Mouse (Mus musculus): ENCODE data around the gene Pdpk1. TPM values are rescaled to one million over a fixed set of nuclear protein-coding genes. Genes with fewer than 3 reads are reported as not detected.

The Pdpk1 gene
- polyA plus RNA-seq, 1 experiment from 2014 or later: 71.3 TPM

DNA sequence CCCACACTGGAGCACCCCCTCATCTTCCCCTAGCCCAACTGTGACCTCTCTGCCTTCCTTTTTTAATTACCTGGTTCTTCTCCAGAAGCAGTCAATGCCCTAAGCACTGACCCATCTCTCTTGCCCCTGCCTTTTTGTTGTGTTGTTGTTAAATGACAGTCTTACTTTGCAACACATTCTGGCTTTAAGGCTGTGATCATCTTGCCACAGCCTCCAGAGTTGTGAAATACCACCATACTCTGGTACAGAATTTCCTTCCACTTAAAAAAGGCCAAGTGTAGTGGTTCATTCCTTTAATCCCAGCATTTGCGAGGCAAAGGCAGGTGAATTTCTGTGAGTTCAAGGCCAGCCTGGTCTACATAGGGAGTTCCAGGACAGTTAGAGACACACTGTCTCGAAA is 40.2 kb upstream of the Pdpk1 start:
- no peak for ATAC-seq (ENCODE audit: low FRiP score)
- WGBS: 83% methylated on average over 2 of the region's 2 CpGs
- H3K4me1 ChIP-seq (replicated peaks; ENCODE audit: control insufficient read depth, insufficient read depth, low read length): no peaks in the 10 kb centered on the region
- H3K4me3 ChIP-seq (replicated peaks; ENCODE audit: low read length): no peak overlapping the region
- no peak overlapping the region for H3K9ac ChIP-seq
- peaks cover 26% of the 10 kb centered on the region for H3K36me3 ChIP-seq (replicated peaks; ENCODE audit: control insufficient read depth, insufficient read depth)
- no peak for DNase-seq (ENCODE audit: low spot score)
- no peaks in the 10 kb centered on the region for H3K27me3 ChIP-seq (ENCODE audit: control insufficient read depth, insufficient read depth, low read length)
- no peak overlapping the region for H3K27ac ChIP-seq
- no peak overlapping the region for H3K4me2 ChIP-seq (replicated peaks)
- H3K9me3 ChIP-seq (ENCODE audit: control insufficient read depth, low read length): no peaks in the 10 kb centered on the region

DNA sequence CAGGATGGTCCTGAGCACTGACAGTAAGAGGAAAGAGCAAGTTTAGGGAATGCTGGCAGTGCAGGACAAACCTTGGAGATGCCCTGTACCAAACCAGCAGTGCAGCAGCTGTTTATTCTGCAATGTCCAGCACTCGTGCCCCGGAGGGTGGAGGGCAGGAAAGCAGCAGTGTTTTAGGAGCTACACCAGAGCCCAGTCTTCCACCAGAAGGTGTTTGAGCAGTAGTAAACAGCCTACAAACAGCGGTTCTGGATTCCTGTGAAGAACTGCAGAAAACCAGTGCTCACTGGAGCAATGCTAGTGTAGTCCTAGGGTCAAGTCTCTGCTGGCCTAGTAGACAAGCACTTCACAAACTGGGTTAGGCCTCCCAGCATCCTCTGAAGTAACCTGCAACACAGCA is 23.5 kb upstream of the Pdpk1 start:
- H3K36me3 ChIP-seq (replicated peaks; ENCODE audit: control insufficient read depth, insufficient read depth): no peaks in the 10 kb centered on the region; the same call in 1 of the 2 replicates

DNA sequence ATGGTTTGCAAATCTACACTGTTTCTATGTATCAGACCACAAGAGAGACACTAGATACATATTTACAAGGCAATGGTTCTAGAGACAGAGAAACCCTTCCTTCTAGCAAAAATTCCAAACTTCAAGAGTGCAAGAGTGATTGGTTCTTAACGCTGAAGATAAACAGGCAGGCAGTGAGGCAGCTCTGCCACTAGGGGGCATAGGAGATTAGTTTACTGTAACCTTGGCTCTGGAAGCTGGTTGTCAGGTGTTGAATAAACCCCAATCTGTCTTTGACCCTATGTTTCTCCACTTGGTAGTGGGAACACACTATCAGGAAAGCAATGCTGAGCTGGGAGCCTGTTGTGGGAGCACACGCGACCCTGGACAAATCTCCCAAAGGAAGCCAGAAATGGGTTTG is 22.7 kb upstream of the Pdpk1 start:
- ATAC-seq (ENCODE audit: low FRiP score): no peak
- Histone ChIP-seq H3K27ac (no peak overlapping the region), H3K27me3 (ENCODE audit: control insufficient read depth, insufficient read depth, low read length) (no peaks in the 10 kb centered on the region), H3K4me2 (replicated peaks) (no peak overlapping the region), H3K9me3 (ENCODE audit: control insufficient read depth, low read length) (no peaks in the 10 kb centered on the region), H3K4me1 (replicated peaks; ENCODE audit: control insufficient read depth, insufficient read depth, low read length) (peaks cover 7% of the 10 kb centered on the region), H3K4me3 (replicated peaks; ENCODE audit: low read length) (no peak overlapping the region), H3K36me3 (replicated peaks; ENCODE audit: control insufficient read depth, insufficient read depth) (no peaks in the 10 kb centered on the region; the same call in 1 of the 2 replicates), H3K9ac (no peak overlapping the region)
- WGBS: 6% methylated on average over 3 of the region's 3 CpGs
- peak; percentile 88 for DNase-seq (ENCODE audit: low spot score)

More for the DNA sequence above, 23.5 kb upstream of the Pdpk1 start:
- no peak overlapping the region for H3K4me2 ChIP-seq (replicated peaks)
- no peak for ATAC-seq (ENCODE audit: low FRiP score)
- peaks cover 7% of the 10 kb centered on the region for H3K4me1 ChIP-seq (replicated peaks; ENCODE audit: control insufficient read depth, insufficient read depth, low read length)
- no peaks in the 10 kb centered on the region for H3K27me3 ChIP-seq (ENCODE audit: control insufficient read depth, insufficient read depth, low read length)
- no peak overlapping the region for H3K27ac ChIP-seq
- 86% methylated on average over 3 of the region's 3 CpGs for WGBS
- no peak overlapping the region for H3K9ac ChIP-seq
- DNase-seq (ENCODE audit: low spot score): no peak
- no peak overlapping the region for H3K4me3 ChIP-seq (replicated peaks; ENCODE audit: low read length)
- no peaks in the 10 kb centered on the region for H3K9me3 ChIP-seq (ENCODE audit: control insufficient read depth, low read length)

GRCm38 (mm10) chr17:24171738-24172137 is 21.0 kb upstream of the Pdpk1 start:
- H3K4me3 ChIP-seq (replicated peaks; ENCODE audit: low read length): no peak overlapping the region
- H3K27ac ChIP-seq: no peak overlapping the region
- H3K9me3 ChIP-seq (ENCODE audit: control insufficient read depth, low read length): no peaks in the 10 kb centered on the region
- H3K27me3 ChIP-seq (ENCODE audit: control insufficient read depth, insufficient read depth, low read length): no peaks in the 10 kb centered on the region
- no peak for DNase-seq (ENCODE audit: low spot score)
- H3K9ac ChIP-seq: no peak overlapping the region
- H3K4me1 ChIP-seq (replicated peaks; ENCODE audit: control insufficient read depth, insufficient read depth, low read length): peaks cover 24% of the 10 kb centered on the region
- no peak overlapping the region for H3K4me2 ChIP-seq (replicated peaks)
- peaks cover 12% of the 10 kb centered on the region for H3K36me3 ChIP-seq (replicated peaks; ENCODE audit: control insufficient read depth, insufficient read depth)
- 82% methylated on average over 4 of the region's 4 CpGs for WGBS
- ATAC-seq (ENCODE audit: low FRiP score): no peak

DNA sequence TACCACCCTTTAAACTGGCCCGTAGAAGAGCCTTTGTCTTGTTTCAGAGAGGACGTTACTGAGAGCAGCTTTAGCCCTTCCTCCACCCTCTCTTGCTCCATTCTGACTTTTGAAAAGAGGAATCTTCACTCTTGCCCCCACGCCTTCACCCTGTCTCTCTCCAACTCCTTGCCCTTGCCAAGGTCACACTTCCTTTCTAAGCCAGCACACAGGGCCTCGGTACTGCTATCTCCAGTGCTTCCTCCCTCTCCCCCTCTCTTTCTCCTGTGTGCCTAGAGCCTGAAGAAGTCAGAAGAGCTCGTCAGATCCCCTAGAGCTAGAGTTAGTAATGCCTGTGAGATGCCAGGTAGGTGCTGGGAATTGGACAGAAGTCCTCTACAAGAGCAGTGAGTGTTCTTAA is 20.0 kb upstream of the Pdpk1 start:
- Histone ChIP-seq H3K4me3 (replicated peaks; ENCODE audit: low read length) (no peak overlapping the region), H3K9ac (no peak overlapping the region), H3K36me3 (replicated peaks; ENCODE audit: control insufficient read depth, insufficient read depth) (peaks cover 16% of the 10 kb centered on the region), H3K4me2 (replicated peaks) (no peak overlapping the region), H3K4me1 (replicated peaks; ENCODE audit: control insufficient read depth, insufficient read depth, low read length) (peaks cover 27% of the 10 kb centered on the region), H3K9me3 (ENCODE audit: control insufficient read depth, low read length) (no peaks in the 10 kb centered on the region), H3K27me3 (ENCODE audit: control insufficient read depth, insufficient read depth, low read length) (no peaks in the 10 kb centered on the region), H3K27ac (no peak overlapping the region)
- ATAC-seq (ENCODE audit: low FRiP score): no peak
- no peak for DNase-seq (ENCODE audit: low spot score)
- 85% methylated on average over 5 of the region's 5 CpGs for WGBS

- Histone ChIP-seq H3K4me2 (replicated peaks) (peak overlapping the region; percentile 76), H3K4me1 (replicated peaks; ENCODE audit: control insufficient read depth, insufficient read depth, low read length) (peaks cover 27% of the 10 kb centered on the region), H3K4me3 (replicated peaks; ENCODE audit: low read length) (peak overlapping the region; percentile 97), H3K27ac (peak overlapping the region; percentile 97), H3K9ac (peak overlapping the region; percentile 97), H3K9me3 (ENCODE audit: control insufficient read depth, low read length) (no peaks in the 10 kb centered on the region), H3K27me3 (ENCODE audit: control insufficient read depth, insufficient read depth, low read length) (no peaks in the 10 kb centered on the region), H3K36me3 (replicated peaks; ENCODE audit: control insufficient read depth, insufficient read depth) (peaks cover 16% of the 10 kb centered on the region)
- WGBS: 71% methylated on average over 3 of the region's 3 CpGs
- ATAC-seq (ENCODE audit: low FRiP score) (no peak), DNase-seq (ENCODE audit: low spot score) (no peak)
Measured at GRCm38 (mm10) chr17:24170125-24170524, 19.4 kb upstream of the Pdpk1 start.

DNA sequence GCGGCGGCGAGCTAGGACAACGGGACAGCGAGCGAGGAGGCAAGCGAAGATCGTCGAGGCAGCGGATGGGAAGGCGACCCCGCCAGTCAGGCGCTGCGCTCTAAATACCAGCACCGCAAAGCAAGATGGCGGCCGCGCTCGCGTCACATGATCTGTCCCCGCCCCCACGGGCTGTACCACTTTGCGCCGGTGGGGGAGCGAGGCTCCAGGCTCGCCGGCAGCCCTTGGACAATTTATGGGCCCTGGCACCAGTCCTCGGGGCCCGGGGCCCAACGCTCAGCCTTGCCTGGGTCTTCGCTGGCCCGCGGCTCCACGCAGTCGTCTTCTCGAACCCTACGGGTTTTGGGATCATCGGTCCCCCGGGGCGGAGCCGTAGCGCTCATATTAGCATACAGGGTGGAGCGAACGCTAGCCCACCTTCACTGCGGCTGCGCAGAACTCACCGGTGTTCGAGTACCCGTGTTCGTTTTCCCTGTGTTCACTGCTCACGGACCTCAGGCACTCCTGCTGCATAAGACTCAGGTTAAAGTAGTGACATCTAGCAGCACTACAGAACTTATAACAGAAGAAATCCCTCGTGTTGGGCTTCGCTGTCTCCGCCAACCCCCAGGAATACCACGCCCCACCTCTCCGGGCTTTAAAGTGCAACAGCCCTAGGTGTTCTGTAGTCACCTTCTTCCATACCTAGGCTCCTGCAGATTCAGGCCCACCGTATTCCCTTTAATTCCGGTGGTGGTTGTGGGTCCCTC is 18.8 kb upstream of the Pdpk1 start, which contains the start of gene Atp6v0c:
Gene Atp6v0c (minus strand): TSS at position 386 of the 749 bp plus-strand sequence.
- WGBS: under 1% methylated on average over 58 of the region's 58 CpGs
- Histone ChIP-seq H3K9ac (peak within 1 kb of the TSS; percentile 97), H3K36me3 (replicated peaks; ENCODE audit: control insufficient read depth, insufficient read depth) (peaks cover 21% of the 10 kb centered on the region), H3K27ac (peak within 1 kb of the TSS; percentile 97), H3K4me2 (replicated peaks) (peak within 1 kb of the TSS; percentile 76), H3K4me3 (replicated peaks; ENCODE audit: low read length) (peak within 1 kb of the TSS; percentile 97), H3K4me1 (replicated peaks; ENCODE audit: control insufficient read depth, insufficient read depth, low read length) (peaks cover 27% of the 10 kb centered on the region), H3K27me3 (ENCODE audit: control insufficient read depth, insufficient read depth, low read length) (no peaks in the 10 kb centered on the region), H3K9me3 (ENCODE audit: control insufficient read depth, low read length) (no peaks in the 10 kb centered on the region)
- DNase-seq (ENCODE audit: low spot score) (peak; percentile 96), ATAC-seq (ENCODE audit: low FRiP score) (peak; percentile 90)

DNA sequence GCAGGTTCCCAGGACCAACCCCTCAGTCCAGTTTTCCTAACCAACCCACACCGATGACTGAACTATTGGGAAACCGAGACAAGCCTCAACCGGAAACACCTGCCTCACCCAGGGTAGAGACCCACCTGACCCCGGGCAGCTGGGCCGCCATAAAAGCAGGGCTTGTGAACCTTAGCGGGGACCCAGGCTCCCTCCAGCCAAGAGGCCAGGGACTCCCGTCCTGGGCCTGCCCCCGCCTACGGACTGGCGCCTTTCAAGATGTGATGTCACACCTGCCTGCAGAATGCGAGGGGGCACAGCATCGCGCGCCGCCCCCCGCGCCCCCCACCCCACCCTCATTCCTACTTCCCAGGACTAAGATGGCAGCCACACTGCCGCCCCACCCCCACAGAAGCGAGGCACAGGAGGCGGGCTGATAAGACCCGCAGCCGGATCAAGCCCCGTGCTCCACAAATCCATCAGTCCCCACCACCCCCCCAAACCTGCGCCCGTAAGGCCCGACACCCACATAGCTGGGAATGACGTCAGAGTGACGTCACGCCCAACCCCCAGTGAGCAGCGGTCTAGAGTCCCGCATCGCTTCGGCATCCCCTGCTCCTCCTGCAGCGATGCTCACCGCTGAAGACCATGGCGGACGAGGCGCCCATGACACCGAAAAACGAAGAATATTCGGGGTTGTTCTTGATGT is 18.0 kb upstream of the Pdpk1 start:
- ATAC-seq (ENCODE audit: low FRiP score): peak; percentile 63
- H3K4me3 ChIP-seq (replicated peaks; ENCODE audit: low read length): peak overlapping the region; percentile 97
- 2% methylated on average over 39 of the region's 41 CpGs for WGBS

GRCm38 (mm10) chr17:24167891-24168505 is 17.3 kb upstream of the Pdpk1 start:
- ATAC-seq (ENCODE audit: low FRiP score) (no peak), DNase-seq (ENCODE audit: low spot score) (no peak)
- peak overlapping the region; percentile 97 for H3K4me3 ChIP-seq (replicated peaks; ENCODE audit: low read length)
- H3K4me2 ChIP-seq (replicated peaks): peak overlapping the region; percentile 76
- no peaks in the 10 kb centered on the region for H3K27me3 ChIP-seq (ENCODE audit: control insufficient read depth, insufficient read depth, low read length)
- H3K4me1 ChIP-seq (replicated peaks; ENCODE audit: control insufficient read depth, insufficient read depth, low read length): peaks cover 27% of the 10 kb centered on the region
- peak overlapping the region; percentile 97 for H3K9ac ChIP-seq
- peaks cover 23% of the 10 kb centered on the region for H3K36me3 ChIP-seq (replicated peaks; ENCODE audit: control insufficient read depth, insufficient read depth)
- peak overlapping the region; percentile 97 for H3K27ac ChIP-seq
- H3K9me3 ChIP-seq (ENCODE audit: control insufficient read depth, low read length): no peaks in the 10 kb centered on the region
- WGBS: 64% methylated on average over 7 of the region's 7 CpGs

More for the DNA sequence above, 18.0 kb upstream of the Pdpk1 start:
- H3K27me3 ChIP-seq (ENCODE audit: control insufficient read depth, insufficient read depth, low read length): no peaks in the 10 kb centered on the region
- no peaks in the 10 kb centered on the region for H3K9me3 ChIP-seq (ENCODE audit: control insufficient read depth, low read length)
- peak overlapping the region; percentile 76 for H3K4me2 ChIP-seq (replicated peaks)
- DNase-seq (ENCODE audit: low spot score): peak; percentile 74
- H3K27ac ChIP-seq: peak overlapping the region; percentile 97
- peak overlapping the region; percentile 97 for H3K9ac ChIP-seq
- H3K36me3 ChIP-seq (replicated peaks; ENCODE audit: control insufficient read depth, insufficient read depth): peaks cover 23% of the 10 kb centered on the region
- peaks cover 27% of the 10 kb centered on the region for H3K4me1 ChIP-seq (replicated peaks; ENCODE audit: control insufficient read depth, insufficient read depth, low read length)

Data from hindbrain, embryonic 14.5 days (tissue).